Mouse (Mus musculus) heart, embryonic 15.5 days (tissue): Measurements from ENCODE around the gene Gpr34. TPM values are rescaled to one million over a fixed set of nuclear protein-coding genes. Genes with fewer than 3 reads are reported as not detected.

Experiments used
- ATAC-seq: fragments of 200-750 bp; cut with Nextera tagmentation; replicated peaks from 2 replicates; pipeline ENCODE4 v1.8.0; 2017; ENCODE audit warnings: low read depth, moderate TSS enrichment; ENCODE audit not compliant: insufficient number of reproducible peaks, insufficient read depth, low FRiP score
- H3K27ac ChIP-seq: fragments of 300-500 bp; sonication (generic); 2 replicates; pipeline ENCODE4 v1.5.1; 2015; ENCODE audit warnings: mild to moderate bottlenecking, inconsistent platforms
- H3K27me3 ChIP-seq: fragments of 300-500 bp; sonication (generic); 2 replicates; pipeline ENCODE4 v1.6.1; 2015; ENCODE audit warnings: inconsistent platforms
- H3K36me3 ChIP-seq: fragments of 300-500 bp; sonication (generic); 2 replicates; pipeline ENCODE4 v1.6.1; 2015; ENCODE audit warnings: mild to moderate bottlenecking, inconsistent platforms
- H3K4me1 ChIP-seq: fragments of 300-500 bp; sonication (generic); replicated peaks from 2 replicates; pipeline ENCODE4 v1.6.1; 2015; ENCODE audit warnings: inconsistent platforms
- H3K4me2 ChIP-seq: fragments of 300-500 bp; sonication (generic); 2 replicates; pipeline ENCODE4 v1.6.1; 2015; ENCODE audit warnings: inconsistent platforms, mild to moderate bottlenecking, moderate library complexity
- H3K4me3 ChIP-seq: fragments of 300-500 bp; sonication (generic); 2 replicates; pipeline ENCODE4 v1.5.1; 2015; ENCODE audit warnings: mild to moderate bottlenecking, inconsistent platforms
- H3K9ac ChIP-seq: fragments of 300-500 bp; sonication (generic); 2 replicates; pipeline ENCODE4 v1.6.1; 2015; ENCODE audit warnings: mild to moderate bottlenecking, inconsistent platforms
- H3K9me3 ChIP-seq: fragments of 300-500 bp; sonication (generic); replicated peaks from 2 replicates; pipeline ENCODE4 v1.6.1; 2016; ENCODE audit warnings: inconsistent platforms
- WGBS: fragments of 180-500 bp; shearing (Covaris S2); methylation state at CpG from one replicate; pipeline ENCODE4 v1.1.7; 2015; ENCODE audit warnings: mixed read lengths; 5-methylcytosine and 5-hydroxymethylcytosine counted together
- polyA plus RNA-seq: library from polyadenylated mRNA; unstranded; fragments of >200 nt; fragmentation: Nextera tagmentation; extraction: Ambion mirVana; gene quantifications from 2 replicates; pipeline ENCODE4 v1.2.1, GENCODE M21; 2015

Gpr34 gene
- 0.97 and 1.5 TPM in 2 replicates for polyA plus RNA-seq

GRCm38 (mm10) chrX:13631599-13632283 lies at the start of gene Gpr34:
TSS of gene Gpr34 (plus strand) at chrX:13632089.
- no peaks in the 10 kb centered on the region for H3K9me3 ChIP-seq
- 66% methylated on average over 5 of the region's 5 CpGs for WGBS

GRCm38 (mm10) chrX:13599373-13599772 lies 32.5 kb upstream of the Gpr34 start:
- Histone ChIP-seq H3K9ac (no peak overlapping the region), H3K27me3 (no peaks in the 10 kb centered on the region), H3K4me1 (no peaks in the 10 kb centered on the region), H3K4me2 (no peak overlapping the region), H3K36me3 (no peaks in the 10 kb centered on the region), H3K9me3 (no peaks in the 10 kb centered on the region), H3K4me3 (no peak overlapping the region), H3K27ac (no peak overlapping the region)
- no peak for ATAC-seq
- WGBS: 66% methylated on average over 2 of the region's 2 CpGs

More at GRCm38 (mm10) chrX:13631599-13632283, at the start of gene Gpr34:
- Histone ChIP-seq H3K4me1 (no peaks in the 10 kb centered on the region), H3K4me3 (no peak within 1 kb of the TSS), H3K9ac (no peak within 1 kb of the TSS), H3K27ac (no peak within 1 kb of the TSS), H3K36me3 (no peaks in the 10 kb centered on the region), H3K27me3 (no peaks in the 10 kb centered on the region), H3K4me2 (no peak within 1 kb of the TSS)
- no peak for ATAC-seq

GRCm38 (mm10) chrX:13599966-13600365 lies 31.9 kb upstream of the Gpr34 start:
- ATAC-seq: no peak
- Histone ChIP-seq H3K4me3 (no peak overlapping the region), H3K9ac (no peak overlapping the region), H3K4me2 (no peak overlapping the region), H3K27me3 (no peaks in the 10 kb centered on the region), H3K9me3 (no peaks in the 10 kb centered on the region), H3K36me3 (no peaks in the 10 kb centered on the region), H3K4me1 (no peaks in the 10 kb centered on the region), H3K27ac (no peak overlapping the region)
- 39% methylated on average over 1 of the region's 1 CpGs for WGBS

- Histone ChIP-seq H3K9me3 (no peaks in the 10 kb centered on the region), H3K27ac (no peak overlapping the region), H3K36me3 (no peaks in the 10 kb centered on the region), H3K4me3 (no peak overlapping the region), H3K4me2 (no peak overlapping the region), H3K27me3 (no peaks in the 10 kb centered on the region), H3K9ac (no peak overlapping the region), H3K4me1 (no peaks in the 10 kb centered on the region)
- ATAC-seq: no peak
- WGBS: 32% methylated on average over 3 of the region's 3 CpGs
These were observed 25.1 kb upstream of the Gpr34 start for GRCm38 (mm10) chrX:13606741-13607140.

- H3K4me1 ChIP-seq: no peaks in the 10 kb centered on the region
- H3K36me3 ChIP-seq: no peaks in the 10 kb centered on the region
- no peak overlapping the region for H3K4me3 ChIP-seq
- no peak overlapping the region for H3K9ac ChIP-seq
- H3K27me3 ChIP-seq: no peaks in the 10 kb centered on the region
- H3K27ac ChIP-seq: no peak overlapping the region
- ATAC-seq: no peak
- H3K9me3 ChIP-seq: no peaks in the 10 kb centered on the region
- no peak overlapping the region for H3K4me2 ChIP-seq
- 59% methylated on average over 3 of the region's 3 CpGs for WGBS
These were observed 24.1 kb upstream of the Gpr34 start for GRCm38 (mm10) chrX:13607752-13608151.

GRCm38 (mm10) chrX:13611114-13611513 lies 20.8 kb upstream of the Gpr34 start:
- no peak for ATAC-seq
- Histone ChIP-seq H3K27ac (no peak overlapping the region), H3K9me3 (no peaks in the 10 kb centered on the region), H3K4me3 (no peak overlapping the region), H3K4me1 (no peaks in the 10 kb centered on the region), H3K36me3 (no peaks in the 10 kb centered on the region), H3K4me2 (no peak overlapping the region), H3K27me3 (no peaks in the 10 kb centered on the region), H3K9ac (no peak overlapping the region)
- 66% methylated on average over 5 of the region's 5 CpGs for WGBS

- no peak overlapping the region for H3K27ac ChIP-seq
- no peak overlapping the region for H3K9ac ChIP-seq
- no peak for ATAC-seq
- no peaks in the 10 kb centered on the region for H3K4me1 ChIP-seq
- H3K36me3 ChIP-seq: no peaks in the 10 kb centered on the region
- no peak overlapping the region for H3K4me3 ChIP-seq
- 50% methylated on average over 2 of the region's 2 CpGs for WGBS
- H3K4me2 ChIP-seq: no peak overlapping the region
- no peaks in the 10 kb centered on the region for H3K27me3 ChIP-seq
- no peaks in the 10 kb centered on the region for H3K9me3 ChIP-seq
These were observed 19.8 kb upstream of the Gpr34 start for GRCm38 (mm10) chrX:13612115-13612514.

- ATAC-seq: no peak
- Histone ChIP-seq H3K27ac (no peak overlapping the region), H3K9me3 (no peaks in the 10 kb centered on the region), H3K4me3 (no peak overlapping the region), H3K27me3 (no peaks in the 10 kb centered on the region), H3K4me1 (no peaks in the 10 kb centered on the region), H3K9ac (no peak overlapping the region), H3K36me3 (no peaks in the 10 kb centered on the region), H3K4me2 (no peak overlapping the region)
- 55% methylated on average over 1 of the region's 1 CpGs for WGBS
These were observed 15.2 kb upstream of the Gpr34 start for GRCm38 (mm10) chrX:13616726-13617125.

- no peak for ATAC-seq
- H3K4me2 ChIP-seq: no peak overlapping the region
- H3K36me3 ChIP-seq: no peaks in the 10 kb centered on the region
- WGBS: 78% methylated on average over 1 of the region's 1 CpGs
- no peaks in the 10 kb centered on the region for H3K4me1 ChIP-seq
- no peak overlapping the region for H3K9ac ChIP-seq
- H3K9me3 ChIP-seq: no peaks in the 10 kb centered on the region
- no peak overlapping the region for H3K27ac ChIP-seq
- no peak overlapping the region for H3K4me3 ChIP-seq
- no peaks in the 10 kb centered on the region for H3K27me3 ChIP-seq
These were observed 14.6 kb upstream of the Gpr34 start for GRCm38 (mm10) chrX:13617294-13617693.

GRCm38 (mm10) chrX:13618476-13618875 lies 13.4 kb upstream of the Gpr34 start:
- no peaks in the 10 kb centered on the region for H3K9me3 ChIP-seq
- H3K4me2 ChIP-seq: no peak overlapping the region
- no peaks in the 10 kb centered on the region for H3K4me1 ChIP-seq
- 69% methylated on average over 4 of the region's 4 CpGs for WGBS
- H3K27ac ChIP-seq: no peak overlapping the region
- no peak overlapping the region for H3K9ac ChIP-seq
- no peaks in the 10 kb centered on the region for H3K27me3 ChIP-seq
- no peaks in the 10 kb centered on the region for H3K36me3 ChIP-seq
- H3K4me3 ChIP-seq: no peak overlapping the region
- ATAC-seq: no peak

- H3K4me1 ChIP-seq: no peaks in the 10 kb centered on the region
- no peak for ATAC-seq
- H3K4me2 ChIP-seq: no peak overlapping the region
- H3K36me3 ChIP-seq: no peaks in the 10 kb centered on the region
- no peak overlapping the region for H3K4me3 ChIP-seq
- H3K27ac ChIP-seq: no peak overlapping the region
- H3K9ac ChIP-seq: no peak overlapping the region
- 56% methylated on average over 4 of the region's 4 CpGs for WGBS
- no peaks in the 10 kb centered on the region; the same call in 1 of the 2 replicates for H3K27me3 ChIP-seq
- H3K9me3 ChIP-seq: no peaks in the 10 kb centered on the region
These were observed 10.4 kb upstream of the Gpr34 start for GRCm38 (mm10) chrX:13621473-13621872.

GRCm38 (mm10) chrX:13622654-13623053 lies 9.2 kb upstream of the Gpr34 start:
- H3K36me3 ChIP-seq: no peaks in the 10 kb centered on the region
- 80% methylated on average over 5 of the region's 5 CpGs for WGBS
- H3K9ac ChIP-seq: no peak overlapping the region
- H3K4me3 ChIP-seq: no peak overlapping the region
- no peaks in the 10 kb centered on the region; the same call in 1 of the 2 replicates for H3K27me3 ChIP-seq
- H3K9me3 ChIP-seq: no peaks in the 10 kb centered on the region
- no peak overlapping the region for H3K27ac ChIP-seq
- ATAC-seq: no peak
- no peaks in the 10 kb centered on the region for H3K4me1 ChIP-seq
- no peak overlapping the region for H3K4me2 ChIP-seq
